Mouse (Mus musculus): ENCODE data around the gene Galnt6.

DNA sequence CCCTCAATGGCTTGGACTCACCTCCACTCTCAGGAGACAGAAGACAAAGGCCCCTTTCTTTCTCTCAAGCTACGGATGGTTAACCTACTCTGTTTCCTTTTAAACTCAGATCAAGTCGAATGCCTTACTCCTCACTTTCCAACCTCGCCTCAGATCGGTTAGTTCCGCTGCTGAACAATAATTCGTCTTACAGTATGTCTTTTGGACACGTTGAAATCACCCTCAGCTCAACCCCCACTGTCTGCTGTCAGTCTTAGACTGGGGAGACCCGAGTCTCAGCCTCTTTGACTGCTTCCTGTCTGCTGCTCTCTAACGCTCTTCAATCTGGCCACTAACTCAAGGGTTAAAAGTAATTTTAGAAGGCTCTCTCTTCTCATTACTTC is 31.9 kb upstream of the Galnt6 start:
- TF ChIP-seq CTCF (IDR thresholded peaks at IDR 0.05; ENCODE audit: control insufficient read depth, insufficient read depth, insufficient read length) (no peak), FOSL1 (IDR thresholded peaks at IDR 0.05; ENCODE audit: insufficient read depth, low read length, poor library complexity, severe bottlenecking) (no peak), USF1 (IDR thresholded peaks at IDR 0.05; ENCODE audit: low read depth) (no peak), CEBPB (IDR thresholded peaks at IDR 0.05; ENCODE audit: low read depth) (no peak), MYOG (IDR thresholded peaks at IDR 0.05; ENCODE audit: control insufficient read depth, extremely low read depth, insufficient read length) (no peak), MAX (IDR thresholded peaks at IDR 0.05) (no peak), MYOD1 (IDR thresholded peaks at IDR 0.05; ENCODE audit: control insufficient read depth, insufficient read length, low read depth) (no peak)

Data from C2C12 (cell line).